13 mouse cellular contexts compared by ENCODE assay signal in the genomic region with DNA sequence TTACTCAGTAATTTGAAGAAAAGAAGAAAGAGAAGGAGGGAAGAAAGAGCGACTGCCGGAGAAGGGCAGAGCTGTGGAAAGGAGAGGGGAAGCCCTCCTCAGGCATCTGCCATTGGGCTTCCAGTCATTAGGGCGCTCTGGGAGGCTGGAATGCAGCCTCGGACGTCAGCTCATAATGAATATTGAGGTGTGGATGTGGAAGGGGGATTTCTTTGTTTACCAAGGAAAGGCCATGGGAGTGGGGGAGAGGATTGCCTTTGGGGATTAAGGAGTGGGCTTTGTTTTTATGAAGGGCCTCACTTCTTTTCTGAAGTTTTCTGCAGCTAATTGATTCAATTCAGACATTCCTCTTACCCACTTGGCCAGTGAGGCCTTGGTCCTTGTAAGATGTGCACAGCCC. TPM values are rescaled to one million over a fixed set of nuclear protein-coding genes. Genes with fewer than 3 reads are reported as not detected.
DNase-seq lines count a peak whose midpoint lies in the region; ATAC-seq and TF ChIP-seq lines count a peak whose summit lies in the region.
"Had no signal": no experiment of that assay in that cellular context is flagged by ENCODE, and none has a peak within 500 bp of the region (broad histone marks: within the 10 kb centered on the region; RNA-seq: fewer than 3 reads in every experiment).

No protein-coding gene starts in this region.

- H3K9me3 ChIP-seq in forebrain, embryonic 11.5 days (ENCODE audit: control insufficient read depth, low read length) = no peaks in the 10 kb centered on the region
- no peaks in the 10 kb centered on the region for H3K9me3 ChIP-seq in hindbrain, embryonic 14.5 days (ENCODE audit: control insufficient read depth, low read length)
- H3K9me3 ChIP-seq in midbrain, postnatal 0 days (ENCODE audit: low read length) = no peaks in the 10 kb centered on the region

- peak overlapping the region; percentile 72 for H3K4me2 ChIP-seq in forebrain, embryonic 11.5 days (ENCODE audit: low read depth, low read length, severe bottlenecking)
- peak overlapping the region; percentile 91 for H3K4me2 ChIP-seq in hindbrain, embryonic 14.5 days (replicated peaks)
- H3K4me2 ChIP-seq in midbrain, postnatal 0 days (ENCODE audit: low read depth, low read length, poor library complexity, severe bottlenecking) = peak overlapping the region; percentile 34; the same call in 1 of the 2 replicates

- H3K36me3 ChIP-seq in forebrain, embryonic 11.5 days (ENCODE audit: control insufficient read depth, insufficient read depth, low read length) = peaks cover 4% of the 10 kb centered on the region; the same call in 1 of the 2 replicates
- peaks cover 47% of the 10 kb centered on the region; the same call in 1 of the 2 replicates for H3K36me3 ChIP-seq in hindbrain, embryonic 14.5 days (replicated peaks; ENCODE audit: control insufficient read depth, insufficient read depth)
- H3K36me3 ChIP-seq in midbrain, postnatal 0 days (ENCODE audit: insufficient read depth, low read length) = 0 out of 2 replicates have a peak, but pooled peaks cover 2% of the 10 kb centered on the region

- ATAC-seq in forebrain, embryonic 11.5 days (replicated peaks; ENCODE audit: low FRiP score) = peak; percentile 52
- no peak for ATAC-seq in hindbrain, embryonic 14.5 days (ENCODE audit: low FRiP score)
- ATAC-seq in midbrain, postnatal 0 days (ENCODE audit: low FRiP score) = no peak
- ATAC-seq: lung, postnatal 0 days had no signal

- H3K27ac ChIP-seq in forebrain, embryonic 11.5 days (ENCODE audit: low read depth, low read length) = peak overlapping the region; percentile 99
- H3K27ac ChIP-seq in hindbrain, embryonic 14.5 days = peak overlapping the region; percentile 99
- H3K27ac ChIP-seq in midbrain, postnatal 0 days (ENCODE audit: low read depth, low read length) = peak overlapping the region; percentile 65

- H3K4me3 ChIP-seq in forebrain, embryonic 11.5 days (ENCODE audit: low read depth, low read length) = peak overlapping the region; percentile 76
- peak overlapping the region; percentile 88 for H3K4me3 ChIP-seq in hindbrain, embryonic 14.5 days (replicated peaks; ENCODE audit: low read length)
- no peak overlapping the region for H3K4me3 ChIP-seq in midbrain, postnatal 0 days (ENCODE audit: low read depth, low read length)

- H3K27me3 ChIP-seq in forebrain, embryonic 11.5 days (ENCODE audit: control insufficient read depth, insufficient read depth, low read length) = peaks cover 15% of the 10 kb centered on the region
- H3K27me3 ChIP-seq in hindbrain, embryonic 14.5 days (ENCODE audit: control insufficient read depth, insufficient read depth, low read length) = peaks cover 12% of the 10 kb centered on the region; the same call in 1 of the 2 replicates
- peaks cover 16% of the 10 kb centered on the region for H3K27me3 ChIP-seq in midbrain, postnatal 0 days (ENCODE audit: insufficient read depth, low read length)

- H3K9ac ChIP-seq in forebrain, embryonic 11.5 days (ENCODE audit: low read length) = peak overlapping the region; percentile 98
- H3K9ac ChIP-seq in hindbrain, embryonic 14.5 days = peak overlapping the region; percentile 99
- peak overlapping the region; percentile 33; the same call in 1 of the 2 replicates for H3K9ac ChIP-seq in midbrain, postnatal 0 days (replicated peaks; ENCODE audit: low read length, poor library complexity, severe bottlenecking)

- peak; percentile 46 for DNase-seq in embryo, embryonic 10.5 days (ENCODE audit: low spot score)
- DNase-seq in embryo, embryonic 9.5 days (ENCODE audit: extremely low spot score) = no peak
- peak; percentile 84 for DNase-seq in forebrain, embryonic 11.5 days (ENCODE audit: low spot score)
- DNase-seq in hindbrain, embryonic 14.5 days (ENCODE audit: low spot score) = peak; percentile 30
- peak; percentile 52 for DNase-seq in midbrain, postnatal 0 days (ENCODE audit: low spot score)
- DNase-seq in lung, postnatal 36 days = no peak
- DNase-seq in urinary bladder, postnatal 4 days (ENCODE audit: low spot score in 2 of 2) = no peak
- DNase-seq in urinary bladder, postnatal 36 days (ENCODE audit: low spot score in 2 of 2) = no peak
- DNase-seq: adrenal gland, postnatal 25 days; gastrocnemius, postnatal 36 days; kidney, postnatal 25 days; liver had no signal

- TF ChIP-seq CTCF in midbrain, postnatal 0 days (IDR thresholded peaks at IDR 0.05) = no peak

- H3K4me1 ChIP-seq in forebrain, embryonic 11.5 days (replicated peaks; ENCODE audit: control insufficient read depth, insufficient read depth, low read length) = peaks cover 44% of the 10 kb centered on the region
- peaks cover 68% of the 10 kb centered on the region for H3K4me1 ChIP-seq in hindbrain, embryonic 14.5 days (replicated peaks; ENCODE audit: control insufficient read depth, insufficient read depth, low read length)
- H3K4me1 ChIP-seq in midbrain, postnatal 0 days (ENCODE audit: insufficient read depth, low read length) = 0 out of 2 replicates have a peak, but pooled peaks cover 9% of the 10 kb centered on the region

- under 1% methylated on average over 5 of the region's 5 CpGs for WGBS in forebrain, embryonic 11.5 days
- 7% methylated on average over 5 of the region's 5 CpGs for WGBS in hindbrain, embryonic 14.5 days
- 19% methylated on average over 5 of the region's 5 CpGs for WGBS in midbrain, postnatal 0 days

RNA-seq across cellular contexts. Expression of a gene that starts 45.5 kb away (rescaled TPM):
- 48.2 and 48.5 TPM in 2 replicates for polyA plus RNA-seq in forebrain, embryonic 11.5 days (2014; fragmentation: Nextera tagmentation; extraction: Ambion mirVana)
- 26.3 and 28.9 TPM in 2 replicates for polyA plus RNA-seq in hindbrain, embryonic 14.5 days (2014; fragmentation: Nextera tagmentation; extraction: Ambion mirVana)
- 46.5 and 49.4 TPM in 2 replicates for total RNA-seq in midbrain, postnatal 0 days (2014; rRNA removed)
- polyA plus RNA-seq in midbrain, postnatal 0 days (2015; fragmentation: Nextera tagmentation; extraction: Ambion mirVana) = 16.9 and 18.6 TPM in 2 replicates

Comparison
In these comparisons a context has a peak if more than half of its experiments do, and no peak if none do; other contexts are left out.
1. DNase-seq: peak in embryo, embryonic 10.5 days (single experiment), forebrain, embryonic 11.5 days (single experiment), hindbrain, embryonic 14.5 days (single experiment) and midbrain, postnatal 0 days (single experiment); none in embryo, embryonic 9.5 days (single experiment), lung, postnatal 36 days (single experiment), urinary bladder, postnatal 4 days (0 of 2) and urinary bladder, postnatal 36 days (0 of 2).
2. H3K4me2 ChIP-seq: peak in every context shown above with its lines; median percentile 91 in hindbrain, embryonic 14.5 days; 72 in forebrain, embryonic 11.5 days; 34 in midbrain, postnatal 0 days.
3. H3K9ac ChIP-seq: peak in every context shown above with its lines; median percentile 99 in hindbrain, embryonic 14.5 days; 98 in forebrain, embryonic 11.5 days; 33 in midbrain, postnatal 0 days.
4. Peak in every context shown above with its lines, with median percentiles within 50 percentile points of each other: H3K27ac ChIP-seq.